Mouse (Mus musculus): ENCODE data around the gene Man2b1.
"Not testable (repeated sequence)": the region's sequence is repeated elsewhere in the genome, so short reads cannot be mapped to it uniquely, and the experiment has no call there.

Man2b1 gene

GRCm38 (mm10) chr8:85120251-85120650 is 37.2 kb downstream of the Man2b1 start:
- not testable (repeated sequence) for DNase-seq (ENCODE audit: low read depth)

GRCm38 (mm10) chr8:85122995-85123394 is 39.9 kb downstream of the Man2b1 start, which contains the start of gene Zfp791:
Zfp791 (minus strand) TSS chr8:85123095.
- no peak for DNase-seq (ENCODE audit: low read depth)

- DNase-seq (ENCODE audit: low read depth) = no peak
Measured at GRCm38 (mm10) chr8:85123691-85124090, 40.6 kb downstream of the Man2b1 start.

- no peak for DNase-seq (ENCODE audit: low read depth)
Measured at GRCm38 (mm10) chr8:85132335-85132734, 49.3 kb downstream of the Man2b1 start.

GRCm38 (mm10) chr8:85135690-85136089 is 52.6 kb downstream of the Man2b1 start:
- not testable (repeated sequence) for DNase-seq (ENCODE audit: low read depth)

GRCm38 (mm10) chr8:85142516-85142915 is 59.4 kb downstream of the Man2b1 start:
- no peak for DNase-seq (ENCODE audit: low read depth)
